Mouse (Mus musculus): ENCODE results near the gene Astn1. TPM values are rescaled to one million over a fixed set of nuclear protein-coding genes. Genes with fewer than 3 reads are reported as not detected.

Astn1 gene
- polyA plus RNA-seq, 1 experiment from 2014 or later: 70.6 TPM

DNA sequence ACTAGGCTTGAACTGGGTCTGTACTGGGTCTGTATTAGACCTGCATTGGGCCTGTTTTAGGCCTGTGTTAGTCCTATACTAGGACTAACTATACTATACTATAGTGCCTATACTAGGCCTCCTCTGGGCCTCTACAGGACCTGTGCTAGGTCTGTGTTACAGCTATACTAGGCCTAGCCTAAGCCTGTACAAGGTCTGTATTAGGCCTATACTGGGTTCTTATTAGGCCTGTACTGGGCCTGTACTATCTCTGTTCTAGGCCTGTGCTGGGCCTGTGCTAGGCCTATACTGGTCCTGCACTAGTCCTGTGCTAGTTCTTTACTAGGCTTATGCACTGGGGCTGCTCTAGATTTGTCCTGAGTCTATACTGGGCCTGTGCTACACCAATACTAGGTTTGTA is 90.6 kb downstream of the Astn1 start:
- Histone ChIP-seq H3K4me3 (ENCODE audit: low read depth, low read length) (no peak overlapping the region), H3K9me3 (ENCODE audit: control insufficient read depth, low read length) (no peaks in the 10 kb centered on the region), H3K4me1 (ENCODE audit: control insufficient read depth, insufficient read depth, low read length) (no peaks in the 10 kb centered on the region), H3K9ac (replicated peaks; ENCODE audit: low read depth, low read length) (no peak overlapping the region), H3K27ac (ENCODE audit: low read depth, low read length) (no peak overlapping the region), H3K27me3 (ENCODE audit: control insufficient read depth, insufficient read depth, low read length) (no peaks in the 10 kb centered on the region), H3K36me3 (ENCODE audit: control insufficient read depth, insufficient read depth, low read length) (no peaks in the 10 kb centered on the region), H3K4me2 (ENCODE audit: low read depth, low read length) (no peak overlapping the region)
- 0 out of 2 replicates have a peak, but pooled peaks have one; percentile 23 for ATAC-seq (ENCODE audit: low read depth)

DNA sequence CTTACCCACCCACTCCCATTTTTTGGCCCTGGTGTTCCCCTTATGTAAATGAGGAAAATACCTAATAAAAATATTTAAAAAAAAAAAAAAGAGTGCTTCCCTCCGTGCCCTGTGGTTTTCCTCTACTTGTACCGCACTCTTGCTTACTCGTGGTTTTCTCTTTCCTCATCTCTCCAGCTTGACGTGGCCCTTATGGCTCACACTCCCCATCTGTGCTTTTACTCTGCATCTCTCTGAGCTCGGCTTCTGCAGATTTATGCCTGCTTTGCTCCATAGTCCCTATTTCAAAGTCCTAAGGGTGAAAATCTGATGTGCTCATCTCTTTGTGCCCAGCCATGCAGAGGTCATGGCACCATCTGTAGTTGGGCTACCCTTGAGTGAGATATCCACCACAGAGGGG is 91.5 kb downstream of the Astn1 start:
- no peak for ATAC-seq (ENCODE audit: low read depth)
- H3K4me1 ChIP-seq (ENCODE audit: control insufficient read depth, insufficient read depth, low read length): no peaks in the 10 kb centered on the region
- 81% methylated on average over 5 of the region's 5 CpGs for WGBS

DNA sequence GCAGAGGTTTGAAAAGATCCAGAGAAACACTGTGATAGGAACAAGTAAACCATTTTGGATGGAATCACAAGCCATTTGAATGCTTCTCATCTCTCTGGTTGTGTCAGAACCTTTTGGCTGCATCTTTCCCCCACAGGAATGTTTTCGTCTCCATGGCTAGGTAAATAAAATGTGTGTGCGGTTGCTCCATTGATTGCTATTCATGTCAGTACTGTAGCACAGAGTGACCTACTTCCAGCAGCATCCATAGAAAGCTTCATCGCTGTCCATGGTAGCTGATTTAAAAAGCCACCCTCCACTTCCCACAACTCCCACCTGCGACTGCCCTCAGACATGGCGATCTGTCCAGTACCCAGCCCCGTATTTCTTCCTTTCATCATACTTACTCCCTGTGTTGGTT is 101.9 kb downstream of the Astn1 start:
- no peaks in the 10 kb centered on the region for H3K9me3 ChIP-seq (ENCODE audit: control insufficient read depth, low read length)
- no peak overlapping the region for H3K27ac ChIP-seq (ENCODE audit: low read depth, low read length)
- no peaks in the 10 kb centered on the region for H3K36me3 ChIP-seq (ENCODE audit: control insufficient read depth, insufficient read depth, low read length)
- WGBS: 71% methylated on average over 6 of the region's 6 CpGs
- no peak overlapping the region for H3K4me3 ChIP-seq (ENCODE audit: low read depth, low read length)
- H3K4me2 ChIP-seq (ENCODE audit: low read depth, low read length): no peak overlapping the region
- no peak overlapping the region for H3K9ac ChIP-seq (replicated peaks; ENCODE audit: low read depth, low read length)
- no peak for ATAC-seq (ENCODE audit: low read depth)
- no peaks in the 10 kb centered on the region for H3K4me1 ChIP-seq (ENCODE audit: control insufficient read depth, insufficient read depth, low read length)
- H3K27me3 ChIP-seq (ENCODE audit: control insufficient read depth, insufficient read depth, low read length): no peaks in the 10 kb centered on the region

More for the DNA sequence above, 91.5 kb downstream of the Astn1 start:
- Histone ChIP-seq H3K4me3 (ENCODE audit: low read depth, low read length) (no peak overlapping the region), H3K36me3 (ENCODE audit: control insufficient read depth, insufficient read depth, low read length) (no peaks in the 10 kb centered on the region), H3K9me3 (ENCODE audit: control insufficient read depth, low read length) (no peaks in the 10 kb centered on the region), H3K27me3 (ENCODE audit: control insufficient read depth, insufficient read depth, low read length) (no peaks in the 10 kb centered on the region), H3K9ac (replicated peaks; ENCODE audit: low read depth, low read length) (no peak overlapping the region), H3K4me2 (ENCODE audit: low read depth, low read length) (no peak overlapping the region), H3K27ac (ENCODE audit: low read depth, low read length) (no peak overlapping the region)

DNA sequence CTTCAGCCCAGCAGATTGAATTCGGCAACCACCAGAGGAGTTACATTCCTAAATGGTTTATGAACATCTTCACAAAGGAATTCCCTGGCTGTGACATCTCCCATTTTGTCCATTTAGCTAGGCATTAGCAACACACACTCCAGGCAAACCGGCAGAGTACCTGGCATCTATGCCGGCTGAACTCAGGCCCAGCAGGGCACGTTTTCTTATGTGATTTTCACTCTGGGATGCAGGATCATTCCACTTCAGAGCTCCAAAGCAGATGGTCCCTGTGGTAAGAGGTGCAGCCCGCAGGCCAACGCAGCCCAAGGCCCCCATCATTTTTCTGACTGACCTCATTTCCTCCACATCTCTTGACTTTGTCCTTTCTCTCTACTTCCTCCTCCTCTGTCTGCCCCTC is 103.2 kb downstream of the Astn1 start:
- no peaks in the 10 kb centered on the region for H3K27me3 ChIP-seq (ENCODE audit: control insufficient read depth, insufficient read depth, low read length)
- no peaks in the 10 kb centered on the region for H3K9me3 ChIP-seq (ENCODE audit: control insufficient read depth, low read length)
- WGBS: 69% methylated on average over 6 of the region's 6 CpGs
- no peak overlapping the region for H3K4me3 ChIP-seq (ENCODE audit: low read depth, low read length)
- no peak overlapping the region for H3K27ac ChIP-seq (ENCODE audit: low read depth, low read length)
- H3K4me2 ChIP-seq (ENCODE audit: low read depth, low read length): no peak overlapping the region
- no peaks in the 10 kb centered on the region for H3K4me1 ChIP-seq (ENCODE audit: control insufficient read depth, insufficient read depth, low read length)
- no peak for ATAC-seq (ENCODE audit: low read depth)
- no peaks in the 10 kb centered on the region for H3K36me3 ChIP-seq (ENCODE audit: control insufficient read depth, insufficient read depth, low read length)
- H3K9ac ChIP-seq (replicated peaks; ENCODE audit: low read depth, low read length): no peak overlapping the region

DNA sequence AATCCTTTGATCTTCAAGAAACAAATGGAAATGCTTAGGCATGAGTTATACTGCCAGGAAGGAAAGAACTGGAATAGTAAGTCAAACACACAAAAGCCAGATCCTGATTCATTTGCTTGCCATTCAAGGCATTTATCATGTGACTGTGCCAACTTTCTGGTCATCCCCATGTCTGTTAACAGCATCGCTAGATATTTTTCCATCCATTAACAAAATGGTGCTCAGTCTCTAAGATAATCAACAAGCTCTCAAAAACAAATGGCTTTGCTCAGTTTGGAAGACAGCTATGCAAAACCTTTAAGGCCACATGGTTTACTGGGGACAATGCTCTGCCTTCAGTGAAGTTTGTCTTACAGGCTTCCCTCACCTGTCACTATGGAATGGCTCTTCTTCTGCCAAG is 115.8 kb downstream of the Astn1 start:
- no peak for ATAC-seq (ENCODE audit: low read depth)
- Histone ChIP-seq H3K4me1 (ENCODE audit: control insufficient read depth, insufficient read depth, low read length) (no peaks in the 10 kb centered on the region), H3K4me2 (ENCODE audit: low read depth, low read length) (no peak overlapping the region), H3K9me3 (ENCODE audit: control insufficient read depth, low read length) (no peaks in the 10 kb centered on the region), H3K27ac (ENCODE audit: low read depth, low read length) (no peak overlapping the region), H3K9ac (replicated peaks; ENCODE audit: low read depth, low read length) (no peak overlapping the region), H3K4me3 (ENCODE audit: low read depth, low read length) (no peak overlapping the region), H3K27me3 (ENCODE audit: control insufficient read depth, insufficient read depth, low read length) (no peaks in the 10 kb centered on the region), H3K36me3 (ENCODE audit: control insufficient read depth, insufficient read depth, low read length) (0 out of 2 replicates have a peak, but pooled peaks cover under 1% of the 10 kb centered on the region)
- 97% methylated on average over 1 of the region's 1 CpGs for WGBS

DNA sequence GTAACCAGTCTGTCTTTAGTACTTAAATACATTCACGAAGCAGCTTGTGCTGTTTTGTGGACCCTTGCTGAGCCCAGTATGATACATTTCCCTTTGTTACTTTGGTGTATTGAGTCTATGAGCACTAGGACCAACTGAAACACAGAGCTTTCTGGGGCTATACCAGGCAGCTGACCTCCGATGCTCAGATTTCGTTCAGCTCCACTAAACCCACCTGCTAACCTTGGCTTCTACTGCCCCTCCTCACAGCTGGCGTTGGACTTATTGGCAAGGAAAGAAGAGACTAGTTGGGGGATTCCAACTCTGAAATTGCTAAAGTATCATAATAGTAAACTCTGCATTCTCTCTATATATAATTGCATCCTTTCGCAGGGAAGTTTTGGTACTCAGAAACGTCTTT is 118.2 kb downstream of the Astn1 start:
- 82% methylated on average over 6 of the region's 6 CpGs for WGBS
- no peaks in the 10 kb centered on the region for H3K4me1 ChIP-seq (ENCODE audit: control insufficient read depth, insufficient read depth, low read length)
- H3K4me3 ChIP-seq (ENCODE audit: low read depth, low read length): no peak overlapping the region
- H3K4me2 ChIP-seq (ENCODE audit: low read depth, low read length): no peak overlapping the region
- no peak overlapping the region for H3K27ac ChIP-seq (ENCODE audit: low read depth, low read length)
- H3K36me3 ChIP-seq (ENCODE audit: control insufficient read depth, insufficient read depth, low read length): no peaks in the 10 kb centered on the region
- ATAC-seq (ENCODE audit: low read depth): no peak
- H3K9me3 ChIP-seq (ENCODE audit: control insufficient read depth, low read length): no peaks in the 10 kb centered on the region
- H3K27me3 ChIP-seq (ENCODE audit: control insufficient read depth, insufficient read depth, low read length): no peaks in the 10 kb centered on the region
- no peak overlapping the region for H3K9ac ChIP-seq (replicated peaks; ENCODE audit: low read depth, low read length)

DNA sequence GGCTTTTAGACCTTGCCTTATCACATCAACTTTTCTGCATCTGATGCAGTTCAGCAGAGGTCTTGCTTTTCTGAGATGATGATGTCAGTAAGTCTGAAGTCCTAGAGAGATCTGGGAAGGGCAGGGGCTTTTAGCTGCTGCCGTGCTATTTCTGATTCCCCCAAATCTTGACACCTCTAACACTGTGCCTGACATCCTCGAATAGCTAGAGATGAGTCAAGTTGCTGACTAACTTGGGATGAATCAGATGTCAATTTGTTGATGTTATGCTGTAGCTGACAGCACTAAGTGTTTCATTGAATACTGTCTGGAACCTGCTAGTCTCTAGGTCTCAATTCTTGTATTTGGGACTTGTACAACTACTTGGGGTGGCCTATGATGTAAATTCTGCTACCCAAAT is 121.7 kb downstream of the Astn1 start:
- Histone ChIP-seq H3K36me3 (ENCODE audit: control insufficient read depth, insufficient read depth, low read length) (no peaks in the 10 kb centered on the region), H3K4me2 (ENCODE audit: low read depth, low read length) (no peak overlapping the region), H3K9me3 (ENCODE audit: control insufficient read depth, low read length) (no peaks in the 10 kb centered on the region), H3K4me3 (ENCODE audit: low read depth, low read length) (no peak overlapping the region), H3K27ac (ENCODE audit: low read depth, low read length) (no peak overlapping the region), H3K27me3 (ENCODE audit: control insufficient read depth, insufficient read depth, low read length) (no peaks in the 10 kb centered on the region), H3K9ac (replicated peaks; ENCODE audit: low read depth, low read length) (no peak overlapping the region), H3K4me1 (ENCODE audit: control insufficient read depth, insufficient read depth, low read length) (no peaks in the 10 kb centered on the region)
- WGBS: 91% methylated on average over 2 of the region's 2 CpGs
- ATAC-seq (ENCODE audit: low read depth): no peak

DNA sequence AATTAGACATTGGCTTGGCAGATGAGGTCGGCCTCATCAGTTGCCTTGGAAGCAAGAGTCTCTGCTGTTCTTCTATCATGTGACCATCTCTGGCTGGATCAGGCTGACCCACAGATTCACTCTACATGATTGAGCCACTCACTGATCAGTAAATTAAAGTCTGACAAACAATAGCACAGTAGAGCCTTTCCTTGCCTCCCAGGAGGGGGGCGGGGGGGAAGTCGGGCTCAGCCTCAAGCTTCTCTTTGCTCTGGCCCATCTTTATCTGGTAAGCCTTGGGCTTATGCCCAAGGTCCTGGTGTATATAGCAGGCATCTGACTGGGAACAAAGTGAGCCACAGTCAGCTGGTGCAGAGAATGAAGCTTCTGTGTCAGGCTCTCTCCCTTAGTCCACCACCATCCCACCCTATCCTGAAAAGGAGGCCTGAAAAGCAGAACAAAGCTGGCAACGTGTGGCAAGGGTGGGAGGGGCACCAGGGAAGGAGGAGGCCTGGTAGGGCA is 127.5 kb downstream of the Astn1 start:
- WGBS: 25% methylated on average over 4 of the region's 4 CpGs
- H3K36me3 ChIP-seq (ENCODE audit: control insufficient read depth, insufficient read depth, low read length): no peaks in the 10 kb centered on the region
- H3K9ac ChIP-seq (replicated peaks; ENCODE audit: low read depth, low read length): no peak overlapping the region
- H3K9me3 ChIP-seq (ENCODE audit: control insufficient read depth, low read length): no peaks in the 10 kb centered on the region
- no peak overlapping the region for H3K4me3 ChIP-seq (ENCODE audit: low read depth, low read length)
- no peaks in the 10 kb centered on the region; the same call in 1 of the 2 replicates for H3K4me1 ChIP-seq (ENCODE audit: control insufficient read depth, insufficient read depth, low read length)
- H3K27me3 ChIP-seq (ENCODE audit: control insufficient read depth, insufficient read depth, low read length): no peaks in the 10 kb centered on the region
- ATAC-seq (ENCODE audit: low read depth): peak; percentile 89
- H3K27ac ChIP-seq (ENCODE audit: low read depth, low read length): peak overlapping the region; percentile 46
- no peak overlapping the region for H3K4me2 ChIP-seq (ENCODE audit: low read depth, low read length)

DNA sequence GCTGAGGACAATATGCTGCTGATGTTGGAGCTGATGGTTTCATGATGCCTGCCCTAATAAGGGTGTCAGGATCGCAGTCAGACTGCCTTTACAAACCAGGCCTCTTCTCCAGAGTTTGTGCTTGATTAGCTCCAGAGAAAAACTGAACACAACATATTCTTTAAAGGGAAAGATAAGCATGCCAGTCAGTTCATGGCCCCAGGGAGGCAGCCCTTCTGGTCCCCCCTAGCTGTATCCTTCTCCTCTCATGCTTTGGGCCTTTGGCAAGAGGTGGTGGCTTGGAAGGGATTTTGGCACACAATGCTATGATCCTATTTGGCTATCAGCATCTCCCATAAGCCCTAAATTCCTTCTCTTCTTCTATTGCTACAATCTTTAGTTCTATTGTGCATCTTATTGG is 128.1 kb downstream of the Astn1 start:
- no peak for ATAC-seq (ENCODE audit: low read depth)
- H3K27ac ChIP-seq (ENCODE audit: low read depth, low read length): peak overlapping the region; percentile 64
- no peak overlapping the region for H3K9ac ChIP-seq (replicated peaks; ENCODE audit: low read depth, low read length)

More for the DNA sequence above, 128.1 kb downstream of the Astn1 start:
- H3K4me3 ChIP-seq (ENCODE audit: low read depth, low read length): no peak overlapping the region
- H3K36me3 ChIP-seq (ENCODE audit: control insufficient read depth, insufficient read depth, low read length): no peaks in the 10 kb centered on the region
- H3K4me1 ChIP-seq (ENCODE audit: control insufficient read depth, insufficient read depth, low read length): no peaks in the 10 kb centered on the region; the same call in 1 of the 2 replicates
- H3K4me2 ChIP-seq (ENCODE audit: low read depth, low read length): no peak overlapping the region
- H3K27me3 ChIP-seq (ENCODE audit: control insufficient read depth, insufficient read depth, low read length): no peaks in the 10 kb centered on the region
- 19% methylated on average over 1 of the region's 1 CpGs for WGBS
- no peaks in the 10 kb centered on the region for H3K9me3 ChIP-seq (ENCODE audit: control insufficient read depth, low read length)

All from neural tube, embryonic 14.5 days (tissue).